Mouse (Mus musculus): ENCODE results near the gene E130309D02Rik. TPM values are rescaled to one million over a fixed set of nuclear protein-coding genes. Genes with fewer than 3 reads are reported as not detected.

Gene E130309D02Rik
- polyA plus RNA-seq, 1 experiment from 2014 or later: 25.7 TPM

DNA sequence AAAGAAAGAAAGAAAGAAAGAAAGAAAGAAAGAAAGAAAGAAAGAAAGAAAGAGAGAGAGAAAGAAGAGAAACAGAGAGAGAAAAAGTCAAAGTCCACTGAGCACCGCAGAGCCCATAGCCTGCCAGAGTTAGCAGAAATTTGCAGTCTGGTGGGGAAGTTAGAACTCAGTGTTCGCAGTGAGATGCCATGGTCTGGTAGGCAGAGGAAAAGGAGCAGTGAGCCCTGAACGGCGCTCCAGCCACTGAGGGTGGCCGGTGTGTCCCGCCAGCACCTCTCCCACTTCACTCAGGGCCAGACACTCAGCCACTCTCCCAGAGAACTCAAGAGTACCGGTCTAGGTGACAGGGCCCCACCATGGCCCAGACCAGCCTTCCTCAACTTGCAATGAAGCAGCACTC lies 10.9 kb downstream of the E130309D02Rik start:
- peaks cover 87% of the 10 kb centered on the region for H3K36me3 ChIP-seq
- H3K27ac ChIP-seq (replicated peaks): no peak overlapping the region
- H3K4me2 ChIP-seq: no peak overlapping the region
- no peaks in the 10 kb centered on the region for H3K9me3 ChIP-seq (replicated peaks)
- no peaks in the 10 kb centered on the region for H3K27me3 ChIP-seq (replicated peaks)
- H3K9ac ChIP-seq (replicated peaks): no peak overlapping the region
- no peak overlapping the region for H3K4me3 ChIP-seq (replicated peaks)
- H3K4me1 ChIP-seq: peaks cover 15% of the 10 kb centered on the region; the same call in 1 of the 2 replicates
- no peak for ATAC-seq (ENCODE audit: low FRiP score)
- 84% methylated on average over 7 of the region's 7 CpGs for WGBS

DNA sequence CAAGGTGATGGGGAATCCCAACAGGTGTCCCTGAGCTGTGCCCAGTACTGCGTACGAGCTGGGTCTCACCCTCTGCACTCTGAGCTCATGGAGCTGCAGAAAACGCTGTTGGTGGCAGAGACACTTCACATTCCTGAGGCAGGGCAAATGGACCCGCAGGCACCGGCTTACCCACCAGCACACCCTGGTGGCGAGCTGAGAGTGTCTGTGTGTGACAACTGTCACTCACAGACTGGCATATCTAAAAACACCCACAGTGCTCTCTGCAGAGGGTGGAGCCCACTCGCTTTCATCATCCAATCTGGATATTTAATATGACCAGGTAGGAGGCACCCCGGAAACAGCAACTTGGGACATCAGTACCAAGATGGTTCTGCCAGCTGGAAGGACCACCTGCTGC lies 13.9 kb downstream of the E130309D02Rik start:
- no peaks in the 10 kb centered on the region for H3K9me3 ChIP-seq (replicated peaks)
- H3K9ac ChIP-seq (replicated peaks): no peak overlapping the region
- peaks cover 4% of the 10 kb centered on the region; the same call in 1 of the 2 replicates for H3K4me1 ChIP-seq
- H3K36me3 ChIP-seq: peaks cover 65% of the 10 kb centered on the region
- no peaks in the 10 kb centered on the region for H3K27me3 ChIP-seq (replicated peaks)
- ATAC-seq (ENCODE audit: low FRiP score): no peak
- WGBS: 87% methylated on average over 8 of the region's 8 CpGs
- H3K4me2 ChIP-seq: no peak overlapping the region
- H3K27ac ChIP-seq (replicated peaks): no peak overlapping the region
- no peak overlapping the region for H3K4me3 ChIP-seq (replicated peaks)

- H3K36me3 ChIP-seq: peaks cover 49% of the 10 kb centered on the region
- H3K4me2 ChIP-seq: no peak overlapping the region
- 93% methylated on average over 4 of the region's 4 CpGs for WGBS
These were observed 15.5 kb downstream of the E130309D02Rik start for GRCm38 (mm10) chr5:143299686-143300085.

DNA sequence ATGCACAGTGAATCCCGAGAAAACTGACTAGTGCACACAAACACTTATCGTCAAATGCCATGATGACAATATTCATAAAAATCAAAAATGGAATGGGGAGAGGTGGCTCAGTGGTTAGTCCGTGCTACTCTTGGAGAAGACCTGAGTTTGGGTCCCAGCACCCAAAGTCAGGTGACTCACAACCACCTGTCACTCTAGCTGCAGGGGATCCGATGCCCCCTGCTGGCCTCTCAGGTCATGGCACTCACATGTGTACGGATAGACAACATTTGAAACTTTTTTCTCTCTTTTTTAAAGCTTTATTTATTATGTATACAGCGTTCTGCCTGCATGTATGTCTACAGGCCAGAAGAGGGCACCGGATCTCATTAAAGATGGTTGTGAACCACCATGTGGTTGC lies 16.8 kb downstream of the E130309D02Rik start:
- H3K36me3 ChIP-seq: peaks cover 43% of the 10 kb centered on the region
- ATAC-seq (ENCODE audit: low FRiP score): no peak

More at GRCm38 (mm10) chr5:143299686-143300085, 15.5 kb downstream of the E130309D02Rik start:
- ATAC-seq (ENCODE audit: low FRiP score): no peak
- no peak overlapping the region for H3K4me3 ChIP-seq (replicated peaks)
- H3K27me3 ChIP-seq (replicated peaks): no peaks in the 10 kb centered on the region
- 0 out of 2 replicates have a peak, but pooled peaks cover 3% of the 10 kb centered on the region for H3K4me1 ChIP-seq
- no peak overlapping the region for H3K27ac ChIP-seq (replicated peaks)
- H3K9me3 ChIP-seq (replicated peaks): no peaks in the 10 kb centered on the region
- H3K9ac ChIP-seq (replicated peaks): no peak overlapping the region

DNA sequence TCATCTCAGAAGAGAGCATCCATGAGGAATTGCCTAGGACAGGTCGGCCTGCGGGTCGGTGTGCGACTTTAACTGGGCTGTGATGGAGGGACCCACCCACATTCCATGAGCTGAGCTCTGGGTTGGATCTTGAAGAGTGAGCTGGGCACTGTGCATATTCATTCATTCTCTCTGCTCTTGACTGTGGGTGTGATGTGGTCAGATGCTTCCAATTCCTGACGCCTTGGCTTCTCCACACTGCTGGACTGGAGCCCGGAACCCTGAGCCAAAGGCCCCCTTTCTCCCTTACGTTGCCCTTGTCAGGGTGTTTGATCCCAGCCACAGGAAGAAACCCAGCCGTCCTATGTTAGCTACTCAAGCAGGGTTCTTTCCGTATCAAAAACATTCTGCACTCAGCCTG lies 17.2 kb downstream of the E130309D02Rik start:
- peaks cover 17% of the 10 kb centered on the region for H3K27me3 ChIP-seq (replicated peaks)
- ATAC-seq (ENCODE audit: low FRiP score): no peak
- H3K4me2 ChIP-seq: no peak overlapping the region
- 92% methylated on average over 9 of the region's 9 CpGs for WGBS
- H3K4me3 ChIP-seq (replicated peaks): no peak overlapping the region
- H3K9me3 ChIP-seq (replicated peaks): no peaks in the 10 kb centered on the region
- H3K36me3 ChIP-seq: peaks cover 40% of the 10 kb centered on the region
- peaks cover 14% of the 10 kb centered on the region for H3K4me1 ChIP-seq
- no peak overlapping the region for H3K9ac ChIP-seq (replicated peaks)
- no peak overlapping the region for H3K27ac ChIP-seq (replicated peaks)

More for the DNA sequence above, 16.8 kb downstream of the E130309D02Rik start:
- Histone ChIP-seq H3K27ac (replicated peaks) (no peak overlapping the region), H3K4me3 (replicated peaks) (no peak overlapping the region), H3K9me3 (replicated peaks) (no peaks in the 10 kb centered on the region), H3K4me2 (no peak overlapping the region), H3K27me3 (replicated peaks) (peaks cover 13% of the 10 kb centered on the region), H3K4me1 (peaks cover 10% of the 10 kb centered on the region), H3K9ac (replicated peaks) (no peak overlapping the region)
- WGBS: 92% methylated on average over 7 of the region's 7 CpGs

- Histone ChIP-seq H3K9me3 (replicated peaks) (no peaks in the 10 kb centered on the region), H3K4me2 (no peak overlapping the region), H3K36me3 (peaks cover 17% of the 10 kb centered on the region), H3K27me3 (replicated peaks) (peaks cover 43% of the 10 kb centered on the region), H3K4me3 (replicated peaks) (no peak overlapping the region), H3K9ac (replicated peaks) (no peak overlapping the region), H3K27ac (replicated peaks) (no peak overlapping the region), H3K4me1 (peaks cover 22% of the 10 kb centered on the region)
- ATAC-seq (ENCODE audit: low FRiP score): no peak
- 85% methylated on average over 2 of the region's 2 CpGs for WGBS
These were observed 19.8 kb downstream of the E130309D02Rik start for GRCm38 (mm10) chr5:143295330-143295729.

- H3K9me3 ChIP-seq (replicated peaks): no peaks in the 10 kb centered on the region
- no peak overlapping the region for H3K4me2 ChIP-seq
- H3K4me3 ChIP-seq (replicated peaks): no peak overlapping the region
- WGBS: 92% methylated on average over 3 of the region's 3 CpGs
- no peak overlapping the region for H3K9ac ChIP-seq (replicated peaks)
- no peak for ATAC-seq (ENCODE audit: low FRiP score)
- H3K27me3 ChIP-seq (replicated peaks): peaks cover 48% of the 10 kb centered on the region
- H3K4me1 ChIP-seq: peaks cover 22% of the 10 kb centered on the region
- H3K36me3 ChIP-seq: peaks cover 12% of the 10 kb centered on the region
- H3K27ac ChIP-seq (replicated peaks): no peak overlapping the region
These were observed 20.3 kb downstream of the E130309D02Rik start for GRCm38 (mm10) chr5:143294862-143295261.

DNA sequence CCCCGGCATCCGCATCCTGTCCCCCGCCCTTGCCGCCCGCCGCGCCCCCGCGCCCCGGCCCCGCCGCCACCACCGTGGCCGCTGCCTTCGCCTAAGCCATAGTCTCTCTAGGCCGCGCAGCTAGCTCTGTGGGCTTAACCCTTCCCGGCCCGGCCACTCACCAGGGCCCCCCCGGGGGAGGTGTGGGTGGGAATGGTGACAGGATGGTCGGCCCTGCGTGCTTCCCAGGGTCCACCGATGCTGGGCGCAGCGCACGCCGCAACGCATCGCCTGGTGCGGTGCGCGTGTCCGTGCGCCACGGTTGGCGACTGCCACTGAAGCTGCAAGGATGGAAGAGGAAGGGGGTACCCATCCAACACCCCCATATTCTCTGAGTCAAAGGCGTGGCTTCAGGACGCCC lies 21.8 kb downstream of the E130309D02Rik start, which contains the start of gene Zfp853:
Zfp853 (minus strand) TSS at position 220 of the 400 bp plus-strand sequence.
- no peaks in the 10 kb centered on the region for H3K9me3 ChIP-seq (replicated peaks)
- peak within 1 kb of the TSS; percentile 50 for H3K4me3 ChIP-seq (replicated peaks)
- peak; percentile 51 for ATAC-seq (ENCODE audit: low FRiP score)
- H3K9ac ChIP-seq (replicated peaks): peak within 1 kb of the TSS; percentile 51
- H3K4me1 ChIP-seq: peaks cover 24% of the 10 kb centered on the region
- peak within 1 kb of the TSS; percentile 89 for H3K4me2 ChIP-seq
- H3K27me3 ChIP-seq (replicated peaks): peaks cover 63% of the 10 kb centered on the region
- 7% methylated on average over 38 of the region's 38 CpGs for WGBS
- no peak within 1 kb of the TSS for H3K27ac ChIP-seq (replicated peaks)
- H3K36me3 ChIP-seq: no peaks in the 10 kb centered on the region

- 2% methylated on average over 19 of the region's 19 CpGs for WGBS
- Histone ChIP-seq H3K36me3 (no peaks in the 10 kb centered on the region), H3K27me3 (replicated peaks) (peaks cover 68% of the 10 kb centered on the region), H3K9ac (replicated peaks) (peak overlapping the region; percentile 51), H3K27ac (replicated peaks) (no peak overlapping the region), H3K4me2 (peak overlapping the region; percentile 89), H3K4me3 (replicated peaks) (peak overlapping the region; percentile 50), H3K9me3 (replicated peaks) (no peaks in the 10 kb centered on the region), H3K4me1 (peaks cover 29% of the 10 kb centered on the region)
- ATAC-seq (ENCODE audit: low FRiP score): 0 out of 2 replicates have a peak, but pooled peaks have one; percentile 24
These were observed 22.3 kb downstream of the E130309D02Rik start for GRCm38 (mm10) chr5:143292879-143293278.

DNA sequence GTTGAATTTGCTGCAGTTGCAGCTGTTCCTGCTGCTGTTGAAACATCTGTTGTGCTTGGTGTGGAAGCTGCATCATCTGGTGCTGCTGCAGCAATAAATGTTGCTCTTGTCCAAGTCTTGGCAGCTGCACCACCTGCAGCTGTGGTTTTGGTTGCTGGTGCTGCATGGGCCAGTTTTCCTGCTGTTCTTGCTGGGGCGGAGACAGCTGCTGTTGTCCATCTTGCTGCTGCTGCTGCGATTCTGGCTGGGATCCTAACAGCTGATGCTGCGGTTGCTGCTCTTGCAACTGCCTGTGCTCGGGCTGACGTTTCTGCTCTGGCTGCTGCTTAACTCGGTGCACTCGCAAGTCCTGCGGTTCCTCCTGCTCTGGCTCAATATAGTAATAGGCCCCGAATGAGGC lies 25.9 kb downstream of the E130309D02Rik start:
- peaks cover 32% of the 10 kb centered on the region for H3K4me1 ChIP-seq
- H3K4me2 ChIP-seq: no peak overlapping the region
- no peaks in the 10 kb centered on the region for H3K9me3 ChIP-seq (replicated peaks)
- WGBS: 73% methylated on average over 9 of the region's 9 CpGs
- H3K9ac ChIP-seq (replicated peaks): no peak overlapping the region
- no peaks in the 10 kb centered on the region for H3K36me3 ChIP-seq
- no peak overlapping the region for H3K4me3 ChIP-seq (replicated peaks)
- H3K27ac ChIP-seq (replicated peaks): no peak overlapping the region
- H3K27me3 ChIP-seq (replicated peaks): peaks cover 82% of the 10 kb centered on the region
- ATAC-seq (ENCODE audit: low FRiP score): no peak

- no peak for ATAC-seq (ENCODE audit: low FRiP score)
- H3K9me3 ChIP-seq (replicated peaks): no peaks in the 10 kb centered on the region
These were observed 26.7 kb downstream of the E130309D02Rik start for GRCm38 (mm10) chr5:143288378-143288911.

DNA sequence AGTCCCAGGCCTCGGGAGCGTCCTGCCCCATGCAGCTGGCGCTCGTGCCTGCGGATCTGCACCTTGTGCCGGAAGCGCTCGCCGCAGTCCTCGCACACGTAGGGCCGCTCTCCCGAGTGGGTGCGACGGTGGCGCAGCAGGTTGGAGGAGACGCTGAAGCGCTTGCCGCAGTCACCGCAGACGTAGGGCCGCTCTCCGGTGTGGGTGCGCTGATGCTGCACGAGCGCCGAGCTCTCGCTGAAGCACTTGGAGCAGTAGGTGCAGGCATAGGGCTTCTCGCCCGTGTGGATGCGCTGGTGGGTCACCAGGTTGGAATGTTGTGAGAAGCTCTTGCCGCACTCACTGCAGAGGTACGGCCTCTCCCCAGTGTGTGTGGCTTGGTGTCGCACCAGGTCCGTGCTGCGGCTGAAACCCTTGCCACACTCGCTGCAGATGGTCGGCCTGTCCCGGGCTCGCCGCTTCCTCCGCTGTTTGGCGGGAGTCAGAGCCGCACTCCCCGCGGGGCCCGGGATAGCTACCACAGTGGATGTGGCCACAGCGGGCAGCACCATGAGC lies 27.3 kb downstream of the E130309D02Rik start:
- no peak for ATAC-seq (ENCODE audit: low FRiP score)
- no peaks in the 10 kb centered on the region for H3K36me3 ChIP-seq
- H3K9me3 ChIP-seq (replicated peaks): no peaks in the 10 kb centered on the region
- peaks cover 72% of the 10 kb centered on the region for H3K27me3 ChIP-seq (replicated peaks)
- peak overlapping the region; percentile 49 for H3K4me2 ChIP-seq
- 3% methylated on average over 48 of the region's 48 CpGs for WGBS
- peak overlapping the region; percentile 25 for H3K4me3 ChIP-seq (replicated peaks)
- H3K27ac ChIP-seq (replicated peaks): no peak overlapping the region
- H3K9ac ChIP-seq (replicated peaks): no peak overlapping the region
- H3K4me1 ChIP-seq: peaks cover 18% of the 10 kb centered on the region

More at GRCm38 (mm10) chr5:143288378-143288911, 26.7 kb downstream of the E130309D02Rik start:
- H3K4me2 ChIP-seq: peak overlapping the region; percentile 49
- no peak overlapping the region for H3K27ac ChIP-seq (replicated peaks)
- peak overlapping the region; percentile 25; the same call in 1 of the 2 replicates for H3K4me3 ChIP-seq (replicated peaks)
- peaks cover 24% of the 10 kb centered on the region for H3K4me1 ChIP-seq
- H3K36me3 ChIP-seq: no peaks in the 10 kb centered on the region
- no peak overlapping the region for H3K9ac ChIP-seq (replicated peaks)
- peaks cover 78% of the 10 kb centered on the region for H3K27me3 ChIP-seq (replicated peaks)
- 19% methylated on average over 9 of the region's 9 CpGs for WGBS

Data from neural tube, embryonic 15.5 days (tissue).